Mouse (Mus musculus) C2C12 (cell line): Measurements from ENCODE around the gene Pspn.

Experiments
- CEBPB ChIP-seq: IDR thresholded peaks from one replicate; pipeline ENCODE4 v1.6.1; 2011; ENCODE audit warnings: low read depth, mild to moderate bottlenecking, control low read depth, moderate library complexity
- CTCF ChIP-seq: IDR thresholded peaks from one replicate; pipeline ENCODE4 v1.5.1; 2011; ENCODE audit not compliant: control insufficient read depth, insufficient read depth, insufficient read length
- MAX ChIP-seq: IDR thresholded peaks from one replicate; pipeline ENCODE4 v1.6.1; 2011; ENCODE audit warnings: mild to moderate bottlenecking, control low read depth
- MYOD1 ChIP-seq: IDR thresholded peaks from one replicate; pipeline ENCODE4 v1.6.1; 2011; ENCODE audit warnings: low read depth; ENCODE audit not compliant: control insufficient read depth, insufficient read length
- USF1 ChIP-seq: IDR thresholded peaks from one replicate; pipeline ENCODE4 v1.6.1; 2011; ENCODE audit warnings: low read depth, mild to moderate bottlenecking, control low read depth, moderate library complexity

DNA sequence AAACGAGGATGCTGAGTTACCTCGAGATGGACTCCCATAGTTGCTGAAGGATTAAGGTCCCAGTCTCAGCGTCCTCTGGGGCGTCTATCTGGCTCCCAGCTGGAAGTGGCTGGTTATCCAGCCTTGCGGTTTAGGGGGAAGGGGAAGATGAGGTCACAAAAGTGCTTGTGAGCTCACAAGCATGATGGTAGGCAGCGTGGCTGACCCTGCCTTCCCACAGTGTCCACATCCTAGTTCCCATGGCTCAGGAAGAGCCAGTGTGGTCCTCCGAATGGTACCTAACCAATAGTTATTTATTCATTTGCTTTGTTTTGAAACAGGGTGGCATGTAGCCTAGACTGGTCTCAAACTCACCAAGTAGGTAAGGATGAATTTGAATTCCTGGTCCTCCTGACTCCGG is 41.7 kb upstream of the Pspn start, which contains the start of gene Slc25a41:
- TF ChIP-seq CTCF (no peak), MAX (no peak), USF1 (no peak), MYOD1 (no peak), CEBPB (no peak)
